Mouse (Mus musculus) heart, embryonic 10.5 days (tissue): ENCODE results near the gene Adcy5. TPM values are rescaled to one million over a fixed set of nuclear protein-coding genes. Genes with fewer than 3 reads are reported as not detected.
A peak's percentile ranks its signal among the peaks of the same experiment; 100 is the strongest.

Source experiments
- DNase-seq: peaks from one replicate; pipeline ENCODE4 v3.0.0-alpha.2; 2017; ENCODE audit warnings: low spot score
- H3K27ac ChIP-seq: fragments of 300-500 bp; sonication (generic); 2 replicates; pipeline ENCODE4 v1.5.1; 2016; ENCODE audit warnings: mild to moderate bottlenecking
- H3K27me3 ChIP-seq: fragments of 300-500 bp; sonication (generic); 2 replicates; pipeline ENCODE4 v1.6.1; 2016; ENCODE audit warnings: mild to moderate bottlenecking; ENCODE audit not compliant: poor library complexity, insufficient read depth, severe bottlenecking
- H3K36me3 ChIP-seq: fragments of 300-500 bp; sonication (generic); 2 replicates; pipeline ENCODE4 v1.6.1; 2016; ENCODE audit warnings: mild to moderate bottlenecking, moderate library complexity
- H3K4me1 ChIP-seq: fragments of 300-500 bp; sonication (generic); 2 replicates; pipeline ENCODE4 v1.6.1; 2016; ENCODE audit warnings: mild to moderate bottlenecking
- H3K4me3 ChIP-seq: fragments of 300-500 bp; sonication (generic); 2 replicates; pipeline ENCODE4 v1.5.1; 2016; ENCODE audit warnings: mild to moderate bottlenecking, moderate library complexity
- H3K9me3 ChIP-seq: fragments of 300-500 bp; sonication (generic); 2 replicates; pipeline ENCODE4 v1.6.1; 2016; ENCODE audit warnings: mild to moderate bottlenecking, moderate library complexity
- WGBS: fragments of 180-500 bp; shearing (Covaris S2); methylation state at CpG from one replicate; pipeline ENCODE4 v1.1.7; 2016; 5-methylcytosine and 5-hydroxymethylcytosine counted together
- polyA plus RNA-seq: library from polyadenylated mRNA; unstranded; fragments of >200 nt; fragmentation: Nextera tagmentation; extraction: Ambion mirVana; gene quantifications from 2 replicates; pipeline ENCODE4 v1.2.1, GENCODE M21; 2016

The Adcy5 gene
- polyA plus RNA-seq, 1 experiment from 2014 or later: 3.8 TPM

- peak; percentile 79 for DNase-seq
- no peaks in the 10 kb centered on the region for H3K4me1 ChIP-seq
- no peaks in the 10 kb centered on the region for H3K27me3 ChIP-seq
- peaks cover 56% of the 10 kb centered on the region for H3K36me3 ChIP-seq
- no peaks in the 10 kb centered on the region for H3K9me3 ChIP-seq
- no peak overlapping the region for H3K27ac ChIP-seq
- WGBS: 44% methylated on average over 7 of the region's 7 CpGs
- no peak overlapping the region for H3K4me3 ChIP-seq
Observed at GRCm38 (mm10) chr16:35302441-35303280, 148.0 kb downstream of the Adcy5 start.

GRCm38 (mm10) chr16:35303721-35304120 lies 149.0 kb downstream of the Adcy5 start:
- DNase-seq: peak; percentile 52
- peaks cover 8% of the 10 kb centered on the region for H3K4me1 ChIP-seq
- no peaks in the 10 kb centered on the region for H3K9me3 ChIP-seq
- H3K27ac ChIP-seq: no peak overlapping the region
- H3K4me3 ChIP-seq: no peak overlapping the region
- no peaks in the 10 kb centered on the region for H3K27me3 ChIP-seq
- WGBS: 85% methylated on average over 6 of the region's 6 CpGs
- peaks cover 47% of the 10 kb centered on the region for H3K36me3 ChIP-seq

- 88% methylated on average over 5 of the region's 5 CpGs for WGBS
- peaks cover 10% of the 10 kb centered on the region for H3K4me1 ChIP-seq
- no peaks in the 10 kb centered on the region for H3K27me3 ChIP-seq
- peaks cover 40% of the 10 kb centered on the region for H3K36me3 ChIP-seq
- H3K9me3 ChIP-seq: no peaks in the 10 kb centered on the region
- no peak overlapping the region for H3K4me3 ChIP-seq
- H3K27ac ChIP-seq: no peak overlapping the region
- DNase-seq: peak; percentile 61
Observed at GRCm38 (mm10) chr16:35304416-35304815, 149.7 kb downstream of the Adcy5 start.

- DNase-seq: peak; percentile 70
- peaks cover 18% of the 10 kb centered on the region for H3K4me1 ChIP-seq
- H3K36me3 ChIP-seq: peaks cover 32% of the 10 kb centered on the region
- no peaks in the 10 kb centered on the region for H3K27me3 ChIP-seq
- H3K27ac ChIP-seq: no peak overlapping the region
- no peaks in the 10 kb centered on the region for H3K9me3 ChIP-seq
- H3K4me3 ChIP-seq: no peak overlapping the region
- WGBS: 86% methylated on average over 7 of the region's 7 CpGs
Observed at GRCm38 (mm10) chr16:35305226-35305625, 150.5 kb downstream of the Adcy5 start.

GRCm38 (mm10) chr16:35306631-35307030 lies 152.0 kb downstream of the Adcy5 start:
- peaks cover 32% of the 10 kb centered on the region for H3K36me3 ChIP-seq
- 85% methylated on average over 2 of the region's 2 CpGs for WGBS
- H3K27me3 ChIP-seq: no peaks in the 10 kb centered on the region

GRCm38 (mm10) chr16:35307331-35307730 lies 152.7 kb downstream of the Adcy5 start:
- no peaks in the 10 kb centered on the region for H3K27me3 ChIP-seq
- no peak overlapping the region for H3K4me3 ChIP-seq
- H3K9me3 ChIP-seq: no peaks in the 10 kb centered on the region
- peaks cover 37% of the 10 kb centered on the region for H3K4me1 ChIP-seq
- WGBS: 75% methylated on average over 2 of the region's 2 CpGs
- DNase-seq: peak; percentile 52
- H3K27ac ChIP-seq: no peak overlapping the region
- H3K36me3 ChIP-seq: peaks cover 33% of the 10 kb centered on the region

More at GRCm38 (mm10) chr16:35306631-35307030, 152.0 kb downstream of the Adcy5 start:
- no peak overlapping the region for H3K4me3 ChIP-seq
- no peak overlapping the region for H3K27ac ChIP-seq
- peaks cover 32% of the 10 kb centered on the region for H3K4me1 ChIP-seq
- DNase-seq: peak; percentile 69
- no peaks in the 10 kb centered on the region for H3K9me3 ChIP-seq

GRCm38 (mm10) chr16:35308016-35308415 lies 153.3 kb downstream of the Adcy5 start:
- WGBS: 79% methylated on average over 6 of the region's 6 CpGs
- Histone ChIP-seq H3K27me3 (no peaks in the 10 kb centered on the region), H3K27ac (no peak overlapping the region), H3K36me3 (peaks cover 33% of the 10 kb centered on the region), H3K4me1 (peaks cover 37% of the 10 kb centered on the region), H3K9me3 (no peaks in the 10 kb centered on the region), H3K4me3 (no peak overlapping the region)
- DNase-seq: peak; percentile 66

- Histone ChIP-seq H3K27ac (no peak overlapping the region), H3K9me3 (no peaks in the 10 kb centered on the region), H3K4me1 (peaks cover 37% of the 10 kb centered on the region), H3K36me3 (peaks cover 31% of the 10 kb centered on the region), H3K4me3 (no peak overlapping the region), H3K27me3 (no peaks in the 10 kb centered on the region)
- peak; percentile 59 for DNase-seq
- 83% methylated on average over 6 of the region's 6 CpGs for WGBS
Observed at GRCm38 (mm10) chr16:35308486-35309143, 153.9 kb downstream of the Adcy5 start.

- Histone ChIP-seq H3K27me3 (peaks cover 3% of the 10 kb centered on the region; the same call in 1 of the 2 replicates), H3K27ac (no peak overlapping the region), H3K36me3 (peaks cover 29% of the 10 kb centered on the region), H3K9me3 (no peaks in the 10 kb centered on the region), H3K4me1 (peaks cover 37% of the 10 kb centered on the region), H3K4me3 (no peak overlapping the region)
- WGBS: 82% methylated on average over 4 of the region's 4 CpGs
- DNase-seq: peak; percentile 47
Observed at GRCm38 (mm10) chr16:35309634-35310033, 155.0 kb downstream of the Adcy5 start.

GRCm38 (mm10) chr16:35310551-35311110 lies 156.0 kb downstream of the Adcy5 start:
- no peak overlapping the region for H3K4me3 ChIP-seq
- peaks cover 6% of the 10 kb centered on the region; the same call in 1 of the 2 replicates for H3K27me3 ChIP-seq
- no peak overlapping the region for H3K27ac ChIP-seq
- H3K36me3 ChIP-seq: peaks cover 22% of the 10 kb centered on the region
- H3K9me3 ChIP-seq: no peaks in the 10 kb centered on the region
- 28% methylated on average over 2 of the region's 2 CpGs for WGBS
- H3K4me1 ChIP-seq: peaks cover 37% of the 10 kb centered on the region
- peak; percentile 30 for DNase-seq

- Histone ChIP-seq H3K9me3 (no peaks in the 10 kb centered on the region), H3K4me3 (no peak overlapping the region), H3K27me3 (peaks cover 6% of the 10 kb centered on the region; the same call in 1 of the 2 replicates), H3K4me1 (peaks cover 37% of the 10 kb centered on the region), H3K36me3 (peaks cover 15% of the 10 kb centered on the region), H3K27ac (no peak overlapping the region)
- DNase-seq: peak; percentile 51
- 31% methylated on average over 8 of the region's 8 CpGs for WGBS
Observed at GRCm38 (mm10) chr16:35311586-35311985, 156.9 kb downstream of the Adcy5 start.

- 65% methylated on average over 3 of the region's 3 CpGs for WGBS
- Histone ChIP-seq H3K4me1 (peaks cover 17% of the 10 kb centered on the region), H3K4me3 (no peak overlapping the region), H3K27ac (no peak overlapping the region), H3K27me3 (peaks cover 6% of the 10 kb centered on the region; the same call in 1 of the 2 replicates), H3K36me3 (peaks cover 15% of the 10 kb centered on the region), H3K9me3 (no peaks in the 10 kb centered on the region)
- DNase-seq: no peak
Observed at GRCm38 (mm10) chr16:35315496-35315895, 160.8 kb downstream of the Adcy5 start.

GRCm38 (mm10) chr16:35316856-35317264 lies 162.2 kb downstream of the Adcy5 start:
- H3K27me3 ChIP-seq: peaks cover 6% of the 10 kb centered on the region; the same call in 1 of the 2 replicates
- H3K27ac ChIP-seq: no peak overlapping the region
- no peak overlapping the region for H3K4me3 ChIP-seq
- DNase-seq: no peak
- peaks cover 15% of the 10 kb centered on the region for H3K36me3 ChIP-seq
- H3K9me3 ChIP-seq: no peaks in the 10 kb centered on the region
- peaks cover 3% of the 10 kb centered on the region; the same call in 1 of the 2 replicates for H3K4me1 ChIP-seq
